Mouse (Mus musculus) CH12.LX (cell line): ENCODE measurements around the gene Kcnn4. TPM values are rescaled to one million over a fixed set of nuclear protein-coding genes. Genes with fewer than 3 reads are reported as not detected.

Experiments used
- DNase-seq: peaks from one replicate; pipeline ENCODE4 v3.0.0-alpha.2; 2013; ENCODE audit errors: extremely low read depth
- H3K27ac ChIP-seq: 2 replicates; pipeline ENCODE4 v1.5.1; 2012; ENCODE audit warnings: low read depth, mild to moderate bottlenecking, control low read depth, moderate library complexity; ENCODE audit not compliant: insufficient read depth
- H3K27me3 ChIP-seq: replicated peaks from 2 replicates; pipeline ENCODE3; 2012; ENCODE audit warnings: inconsistent platforms
- H3K36me3 ChIP-seq, 2 experiments: replicated peaks in 1 of 2; 2 replicates each; pipeline versions ENCODE3 to v1.6.1; 2012; ENCODE audit warnings: inconsistent platforms in 1 of 2, low read length in 1 of 2, mild to moderate bottlenecking in 1 of 2, mixed read lengths in 1 of 2, moderate library complexity in 1 of 2; ENCODE audit not compliant: control insufficient read depth in 1 of 2, insufficient read depth in 1 of 2
- H3K4me1 ChIP-seq, 2 experiments: 2 replicates each; pipeline ENCODE4 v1.6.1; 2012; ENCODE audit warnings: inconsistent platforms in 1 of 2, moderate library complexity in 1 of 2; ENCODE audit not compliant: insufficient read depth in 2 of 2, control insufficient read depth in 1 of 2
- H3K4me2 ChIP-seq: 2 replicates; pipeline ENCODE4 v1.6.1; 2012; ENCODE audit warnings: low read depth, mild to moderate bottlenecking, control low read depth; ENCODE audit not compliant: poor library complexity, insufficient read depth, severe bottlenecking
- H3K4me3 ChIP-seq, 3 experiments: fragments of 150-350 bp in 1 of 3; sonication (generic) in 1 of 3; replicated peaks in 1 of 3; 2 replicates each; pipeline versions ENCODE3 to v1.5.1; 2011 to 2012; ENCODE audit warnings: low read depth in 2 of 3, low read length in 2 of 3, mild to moderate bottlenecking in 2 of 3, moderate library complexity in 2 of 3, control low read depth in 1 of 3, improper control_type of control experiment in 1 of 3, inconsistent platforms in 1 of 3, mixed read lengths in 1 of 3; ENCODE audit not compliant: poor library complexity in 1 of 3
- H3K79me2 ChIP-seq: replicated peaks from 2 replicates; pipeline ENCODE4 v1.6.1; 2012; ENCODE audit warnings: mild to moderate bottlenecking, moderate library complexity; ENCODE audit not compliant: control insufficient read depth, poor library complexity, insufficient read depth, severe bottlenecking; ENCODE audit errors: extremely low read depth
- H3K9ac ChIP-seq: 2 replicates; pipeline ENCODE4 v1.6.1; 2012; ENCODE audit warnings: low read depth, mild to moderate bottlenecking, control low read depth, moderate library complexity; ENCODE audit not compliant: insufficient read depth
- H3K9me3 ChIP-seq: replicated peaks from 2 replicates; pipeline ENCODE3; 2012; ENCODE audit warnings: low read length, inconsistent platforms, mixed read lengths
- CHD1 ChIP-seq: IDR thresholded peaks from 2 replicates; pipeline ENCODE4 v1.6.1; 2012; ENCODE audit warnings: low read depth, low read length, improper control_type of control experiment, inconsistent platforms
- CTCF ChIP-seq, 2 experiments: IDR thresholded peaks in 1 of 2; conservative IDR thresholded peaks in 1 of 2; 2 replicates each; pipeline ENCODE4 v1.5.1; 2011 to 2012; ENCODE audit warnings: low read depth in 2 of 2, low read length in 2 of 2, improper control_type of control experiment in 1 of 2, inconsistent platforms in 1 of 2, mild to moderate bottlenecking in 1 of 2, moderate library complexity in 1 of 2
- E2F4 ChIP-seq: IDR thresholded peaks from 2 replicates; pipeline ENCODE4 v1.6.1; 2011; ENCODE audit warnings: low read depth, low read length, improper control_type of control experiment; ENCODE audit not compliant: insufficient replicate concordance
- EP300 ChIP-seq: IDR thresholded peaks from 2 replicates; pipeline ENCODE4 v1.6.1; 2011; ENCODE audit warnings: low read length, improper control_type of control experiment
- JUN ChIP-seq: IDR thresholded peaks from 2 replicates; pipeline ENCODE4 v1.6.1; 2011; ENCODE audit warnings: low read depth, mild to moderate bottlenecking, low read length, improper control_type of control experiment, moderate library complexity; ENCODE audit not compliant: insufficient read depth
- JUND ChIP-seq: conservative IDR thresholded peaks from 2 replicates; pipeline ENCODE4 v1.6.1; 2011; ENCODE audit warnings: low read depth, low read length, improper control_type of control experiment
- MEF2A ChIP-seq: IDR thresholded peaks from 2 replicates; pipeline ENCODE4 v1.6.1; 2014; ENCODE audit warnings: low read depth, mild to moderate bottlenecking, inconsistent platforms, low read length, improper control_type of control experiment, borderline replicate concordance
- NELFE ChIP-seq: IDR thresholded peaks from 2 replicates; pipeline ENCODE4 v1.6.1; 2011; ENCODE audit warnings: low read depth, low read length, improper control_type of control experiment
- NRF1 ChIP-seq: IDR thresholded peaks from 2 replicates; pipeline ENCODE4 v1.6.1; 2014; ENCODE audit warnings: low read depth, mild to moderate bottlenecking, inconsistent platforms, low read length, improper control_type of control experiment, moderate library complexity
- RAD21 ChIP-seq: IDR thresholded peaks from 2 replicates; pipeline ENCODE4 v1.6.1; 2011; ENCODE audit warnings: low read depth, mild to moderate bottlenecking, low read length, improper control_type of control experiment, moderate library complexity
- RCOR1 ChIP-seq: conservative IDR thresholded peaks from 2 replicates; pipeline ENCODE4 v1.6.1; 2012; ENCODE audit warnings: low read depth, mild to moderate bottlenecking, inconsistent platforms, low read length, improper control_type of control experiment
- UBTF ChIP-seq: IDR thresholded peaks from 2 replicates; pipeline ENCODE4 v1.6.1; 2012; ENCODE audit warnings: low read depth, mild to moderate bottlenecking, inconsistent platforms, low read length, improper control_type of control experiment, moderate library complexity
- USF1 ChIP-seq: IDR thresholded peaks from 2 replicates; pipeline ENCODE4 v1.6.1; 2014; ENCODE audit warnings: low read depth, mild to moderate bottlenecking, inconsistent platforms, low read length, improper control_type of control experiment
- dilution Hi-C: fragments of 300-500 bp; cut with MboI; formaldehyde crosslinking; loops from 2 replicates; pipeline ENCODE4 v1.14.3; 2020; ENCODE audit warnings: low sequenced_read_pairs; ENCODE audit not compliant: extremely low pct_unique_long_range_greater_than_20kb, extremely low pct_ligation_motif_present
- in situ Hi-C: fragments of 300-500 bp; cut with MboI; formaldehyde crosslinking; loops from 3 replicates; pipeline ENCODE4 v1.14.3; 2019; ENCODE audit warnings: low sequenced_read_pairs, low pct_ligation_motif_present, low pct_unique_long_range_greater_than_20kb, mixed read lengths
- polyA plus RNA-seq: library from polyadenylated mRNA; unstranded; fragments of >175 nt; gene quantifications from 2 replicates; pipeline ENCODE4 v1.2.1, GENCODE M21; 2012; ENCODE audit warnings: low read depth; ENCODE audit not compliant: insufficient read length
- total RNA-seq, 2 experiments: library from RNA; depleted of rRNA; stranded (reverse); fragments of 300-350 nt in 1 of 2; fragments of >200 nt in 1 of 2; gene quantifications; 2 replicates each; pipeline ENCODE4 v1.2.3; 2012 to 2014

Gene Kcnn4
- total and polyA plus RNA-seq, 3 experiments: 8.2 to 12.9 (median 10.5) TPM

DNA sequence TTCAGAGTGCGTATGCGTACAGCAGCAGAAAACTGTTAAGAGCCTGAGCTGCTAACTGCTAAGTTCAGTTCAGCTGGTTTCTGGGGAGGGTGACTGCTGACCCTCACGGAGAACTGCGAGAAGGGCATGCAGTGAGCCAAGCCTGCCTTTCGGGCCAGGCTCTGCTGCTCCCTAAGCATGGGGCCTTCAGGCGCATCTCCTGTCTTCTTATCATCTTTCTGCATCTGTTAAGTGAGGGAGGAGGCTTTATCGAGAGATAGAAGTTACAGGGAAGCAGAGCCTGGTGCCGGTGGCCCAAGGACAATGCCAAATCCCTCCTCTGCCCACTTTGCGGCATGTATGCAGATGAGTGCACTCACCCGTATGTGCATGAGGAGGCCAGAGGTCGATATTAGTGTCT lies 26.8 kb downstream of the Kcnn4 start:
- H3K4me3 ChIP-seq: no peak overlapping the region
- H3K27me3 ChIP-seq: no peaks in the 10 kb centered on the region
- H3K9me3 ChIP-seq: no peaks in the 10 kb centered on the region
- 0 out of 2 replicates have a peak, but pooled peaks cover 5% of the 10 kb centered on the region for H3K79me2 ChIP-seq
- in situ Hi-C loops: loop anchor here (25.0 kb wide), 1 partner anchor 435 kb away; the partner anchor contains the start of genes Vmn1r180 and Vmn1r181
- peaks cover 2 to 31% of the 10 kb centered on the region in 2 experiments; a peak in 3 of 4 replicates for H3K4me1 ChIP-seq
- no peak overlapping the region for H3K4me2 ChIP-seq
- peaks cover 0 to 11% of the 10 kb centered on the region in 2 experiments for H3K36me3 ChIP-seq
- H3K27ac ChIP-seq: no peak overlapping the region
- H3K9ac ChIP-seq: no peak overlapping the region
- DNase-seq: no peak
- no peak for TF ChIP-seq EP300
- TF ChIP-seq USF1: no peak
- no peak for TF ChIP-seq NRF1
- no peak for TF ChIP-seq RCOR1
- TF ChIP-seq JUN: no peak
- no peak for TF ChIP-seq JUND
- dilution Hi-C loops: no loop called here

DNA sequence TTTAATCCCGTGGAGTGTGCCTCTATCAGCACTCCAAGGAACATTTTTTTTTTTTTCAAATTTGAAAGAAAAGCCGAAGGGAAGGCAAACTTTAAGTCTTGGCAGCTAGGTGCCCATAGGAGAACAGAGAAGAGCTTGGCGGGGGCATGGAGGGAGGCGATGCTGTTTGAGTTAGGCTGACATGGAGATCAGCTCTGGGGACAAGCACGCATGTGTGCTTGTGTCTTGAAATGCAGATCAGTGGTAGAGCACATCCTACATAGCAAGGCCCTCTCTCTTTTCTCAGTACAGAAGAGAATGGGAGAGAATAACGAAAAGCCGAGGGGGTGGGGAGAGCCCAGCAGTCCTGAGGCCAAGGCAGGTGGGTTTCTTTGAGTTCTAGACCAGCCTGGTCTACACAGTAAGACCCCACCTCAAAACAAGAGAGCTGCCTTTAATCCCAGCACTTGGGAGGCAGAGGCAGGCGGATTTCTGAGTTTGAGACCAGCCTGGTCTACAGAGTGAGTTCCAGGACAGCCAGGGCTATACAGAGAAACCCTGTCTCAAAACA lies 28.4 kb downstream of the Kcnn4 start:
- no peak overlapping the region for H3K4me3 ChIP-seq
- in situ Hi-C loops: loop anchor here (25.0 kb wide), 1 partner anchor 436 kb away; the partner anchor contains the start of genes Vmn1r180 and Vmn1r181

More for the DNA sequence above, 28.4 kb downstream of the Kcnn4 start:
- H3K79me2 ChIP-seq: 0 out of 2 replicates have a peak, but pooled peaks cover 5% of the 10 kb centered on the region
- TF ChIP-seq CHD1: no peak
- TF ChIP-seq MEF2A: no peak
- no peak for TF ChIP-seq JUN
- TF ChIP-seq E2F4: no peak
- TF ChIP-seq UBTF: no peak
- TF ChIP-seq NELFE: no peak
- TF ChIP-seq NRF1: no peak
- no peak for TF ChIP-seq RAD21
- no peak for TF ChIP-seq CTCF (conservative IDR thresholded peaks at IDR 0.05 in 1 of 2, IDR thresholded peaks at IDR 0.05 in 1 of 2; ENCODE audit: low read depth in 2 of 2, low read length in 2 of 2)
- H3K4me2 ChIP-seq: no peak overlapping the region; the same call in 1 of the 2 replicates
- peaks cover 2 to 31% of the 10 kb centered on the region in 2 experiments; a peak in 3 of 4 replicates for H3K4me1 ChIP-seq
- H3K27me3 ChIP-seq: no peaks in the 10 kb centered on the region
- H3K9ac ChIP-seq: no peak overlapping the region
- peaks cover 6% of the 10 kb centered on the region for H3K9me3 ChIP-seq
- H3K27ac ChIP-seq: no peak overlapping the region
- peaks cover 3 to 27% of the 10 kb centered on the region in 2 experiments for H3K36me3 ChIP-seq
- DNase-seq: no peak
- dilution Hi-C loops: no loop called here
